Mouse (Mus musculus) kidney, adult 11 months (tissue): Measurements from ENCODE around the gene Ptpn5.

ENCODE experiments used
- DNase-seq: peaks from one replicate; pipeline ENCODE4 v3.0.0; 2022

Ptpn5 gene

DNA sequence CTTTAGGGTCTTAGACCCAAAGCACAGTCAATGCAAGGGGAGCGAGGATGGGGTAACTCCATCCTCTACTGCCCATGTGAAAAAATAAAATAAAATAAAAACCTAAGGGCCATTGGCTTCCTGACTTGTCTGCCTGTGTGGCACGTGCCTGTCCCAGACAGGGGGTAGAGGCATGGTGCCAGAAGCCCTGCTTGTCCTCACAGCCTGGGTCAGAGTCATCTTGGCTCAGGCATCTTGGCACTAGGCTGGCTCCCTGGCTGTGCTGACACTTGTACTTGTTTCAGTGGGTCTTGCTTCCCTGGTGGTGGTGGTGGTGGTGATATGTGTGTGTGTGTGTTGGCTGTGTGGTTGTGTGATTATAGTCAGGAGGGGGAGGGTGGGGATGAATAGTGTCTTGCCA lies 78.8 kb downstream of the Ptpn5 start:
- DNase-seq: peak; percentile 91

GRCm38 (mm10) chr7:47053287-47053686 lies 80.2 kb downstream of the Ptpn5 start:
- peak; percentile 49 for DNase-seq

GRCm38 (mm10) chr7:47052276-47052675 lies 81.2 kb downstream of the Ptpn5 start:
- DNase-seq: peak; percentile 53

DNA sequence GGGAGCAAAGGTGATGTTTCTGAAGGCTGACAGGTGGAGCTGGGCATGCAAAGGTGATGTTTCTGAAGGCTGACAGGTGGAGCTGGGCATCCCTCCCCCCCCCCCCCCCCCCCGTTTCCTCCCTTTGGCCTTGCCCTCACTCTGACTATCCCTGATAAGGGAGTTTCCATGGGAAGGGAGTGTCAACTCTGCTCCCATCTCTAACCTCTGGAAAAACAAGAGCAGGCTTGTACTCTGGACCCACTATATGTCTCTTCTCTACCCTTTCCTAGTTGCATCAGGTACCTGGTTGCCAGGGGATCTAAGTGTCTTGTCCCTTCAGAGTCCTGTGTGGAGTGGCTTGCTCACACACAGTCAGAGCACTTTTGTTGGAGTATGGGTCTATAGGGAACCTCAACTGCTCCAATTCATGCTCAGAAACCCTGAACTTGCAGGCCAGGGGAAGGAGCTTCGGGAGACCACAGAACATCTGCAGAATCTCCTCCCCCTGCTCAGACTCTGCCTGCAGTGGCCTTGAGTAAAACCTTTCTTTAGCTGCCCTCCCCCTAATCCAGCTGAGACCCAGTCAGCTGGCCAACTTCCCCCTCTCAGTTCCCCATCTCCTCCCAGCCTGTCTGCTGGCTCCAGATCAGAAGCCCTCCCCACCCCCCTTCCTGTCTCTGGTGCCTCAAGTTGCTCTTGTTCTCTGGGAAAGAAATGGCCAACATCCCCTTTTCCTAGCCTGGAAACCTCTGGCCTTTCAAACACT lies 81.9 kb downstream of the Ptpn5 start:
- peak; percentile 58 for DNase-seq

- DNase-seq: peak; percentile 69
Measured at GRCm38 (mm10) chr7:47050766-47051165, 82.7 kb downstream of the Ptpn5 start.

DNA sequence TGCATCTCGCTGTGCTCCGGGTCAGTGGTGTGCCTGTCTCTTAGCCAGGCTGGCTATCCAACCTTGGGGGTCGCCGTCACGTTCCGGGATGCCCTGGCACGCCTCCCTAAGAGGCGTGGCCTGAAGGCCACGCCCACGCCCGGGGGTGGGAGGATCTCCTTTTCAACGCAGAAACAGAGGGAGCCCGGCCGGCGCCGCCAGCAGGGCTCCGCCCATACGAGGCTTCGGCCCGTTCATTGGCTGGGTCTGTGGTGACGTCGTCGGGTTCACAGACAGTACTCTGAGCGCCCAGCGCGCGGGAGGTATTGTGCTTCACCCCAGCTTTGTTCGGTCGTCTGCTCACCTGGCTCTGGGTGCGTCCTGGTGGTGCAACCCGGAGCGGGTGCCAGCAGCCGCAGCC lies 83.1 kb downstream of the Ptpn5 start, which contains the start of gene Tmem86a:
TSS of gene Tmem86a (plus strand) at position 236 of the 400 bp plus-strand sequence.
- DNase-seq: peak; percentile 96

DNA sequence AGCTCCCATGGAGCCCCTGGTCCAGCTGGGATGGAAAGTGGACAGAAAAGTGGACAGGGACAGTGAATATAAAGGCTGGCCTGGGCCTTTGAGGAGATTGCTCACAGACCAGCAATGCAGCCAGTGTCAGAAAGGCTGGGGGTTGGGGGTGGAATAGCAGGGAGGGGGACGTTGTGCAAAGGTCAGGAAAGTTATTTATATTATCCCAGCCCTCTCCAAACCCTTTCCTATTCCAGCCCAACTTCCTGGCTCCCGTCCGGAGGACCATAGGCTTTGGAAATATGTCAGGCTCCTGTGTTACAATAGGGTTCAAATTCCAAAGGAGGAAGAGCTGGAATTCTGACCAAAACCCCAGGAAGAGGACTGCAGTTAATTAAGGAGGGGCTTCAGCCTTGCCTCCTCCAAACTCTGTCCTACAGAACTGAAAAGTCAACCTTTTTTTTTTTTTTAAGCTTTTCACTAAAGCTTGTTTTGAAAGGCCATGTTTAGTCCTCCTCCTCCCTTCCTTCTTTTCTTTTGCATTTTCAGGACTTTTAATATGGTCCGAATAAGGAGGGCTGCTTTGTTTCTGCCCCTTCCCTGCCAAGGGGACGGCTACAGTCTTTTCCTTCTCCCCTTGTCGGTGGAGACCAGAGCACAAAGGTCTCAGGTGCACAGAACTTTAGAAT lies 90.5 kb downstream of the Ptpn5 start:
- no peak for DNase-seq

DNA sequence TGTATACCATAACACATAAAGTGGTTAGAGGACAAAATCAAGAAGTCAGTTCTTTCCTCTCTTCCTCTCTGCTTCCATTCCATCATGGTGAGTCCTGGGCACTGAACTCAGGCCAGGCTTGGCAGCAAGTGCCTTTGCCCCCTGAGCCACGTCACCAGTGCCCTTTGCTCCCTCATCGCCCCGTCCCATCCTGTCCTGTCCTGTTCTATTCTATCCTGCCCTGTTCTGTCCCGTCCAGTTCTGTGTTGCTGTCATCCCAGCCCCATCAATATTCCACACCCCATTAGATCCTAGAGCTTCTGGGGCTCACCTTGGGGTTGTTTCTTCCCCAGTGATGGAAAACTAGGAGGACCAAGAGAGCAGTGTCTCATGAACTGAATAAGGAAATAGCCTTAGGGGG lies 91.4 kb downstream of the Ptpn5 start:
- no peak for DNase-seq

GRCm38 (mm10) chr7:47041706-47042105 lies 91.8 kb downstream of the Ptpn5 start:
- DNase-seq: no peak

GRCm38 (mm10) chr7:47035426-47035825 lies 98.1 kb downstream of the Ptpn5 start:
- DNase-seq: no peak

- DNase-seq: no peak
Measured at GRCm38 (mm10) chr7:47034785-47035384, 98.6 kb downstream of the Ptpn5 start.

DNA sequence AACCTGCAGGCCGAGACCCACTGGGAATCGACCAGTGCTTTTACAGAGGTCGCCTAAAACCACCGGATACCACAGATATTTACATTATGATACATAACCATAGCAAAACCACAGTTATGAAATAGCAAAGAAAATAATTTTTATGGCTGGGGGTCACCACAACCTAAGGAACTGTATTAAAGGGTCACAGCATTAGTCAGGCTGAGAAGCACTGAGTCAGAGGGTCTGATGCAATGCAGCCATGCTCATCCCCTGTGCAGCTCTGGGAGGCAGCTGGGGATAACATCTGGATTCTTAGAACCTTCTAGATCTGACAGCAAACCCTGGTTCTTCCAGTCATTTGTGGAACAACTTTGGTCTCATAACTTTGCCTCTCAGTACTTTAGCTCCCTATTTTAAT lies 102.1 kb downstream of the Ptpn5 start:
- DNase-seq: no peak

- no peak for DNase-seq
Measured at GRCm38 (mm10) chr7:47030517-47031193, 102.8 kb downstream of the Ptpn5 start.
